ENCODE assay signal across 8 mouse cellular contexts in the genomic region with DNA sequence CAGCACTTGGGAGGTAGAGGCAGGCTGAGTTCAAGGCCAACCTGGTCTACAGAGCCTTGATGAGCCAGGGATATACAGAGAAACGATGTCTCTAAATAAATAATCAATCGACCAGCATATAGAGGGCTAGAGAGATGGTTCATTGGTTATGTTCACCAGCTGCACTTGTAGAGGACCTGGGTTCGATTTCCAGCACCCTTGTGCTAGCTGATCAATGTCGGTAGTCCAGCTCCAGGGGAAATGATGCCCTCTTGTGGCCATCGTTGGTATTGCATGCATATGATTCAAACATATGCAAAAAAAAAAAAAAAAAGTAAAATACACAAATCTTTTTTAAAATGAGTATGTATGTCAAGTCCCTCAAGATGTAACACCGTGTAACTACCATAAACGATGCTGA. TPM values are rescaled to one million over a fixed set of nuclear protein-coding genes. Genes with fewer than 3 reads are reported as not detected.
DNase-seq lines count a peak whose midpoint lies in the region; ATAC-seq and TF ChIP-seq lines count a peak whose summit lies in the region.

No protein-coding gene starts in this region.

- no peaks in the 10 kb centered on the region for H3K9me3 ChIP-seq in kidney, postnatal 0 days (replicated peaks; ENCODE audit: low read length)

- H3K27me3 ChIP-seq in kidney, postnatal 0 days (ENCODE audit: insufficient read depth, low read length): no peaks in the 10 kb centered on the region
- H3K27me3 ChIP-seq in small intestine, adult 2 months (ENCODE audit: control insufficient read depth, insufficient read depth, low read length): no peaks in the 10 kb centered on the region

- H3K36me3 ChIP-seq in kidney, postnatal 0 days (ENCODE audit: insufficient read depth, low read length): no peaks in the 10 kb centered on the region
- no peaks in the 10 kb centered on the region for H3K36me3 ChIP-seq in small intestine, adult 2 months (ENCODE audit: control insufficient read depth, insufficient read depth, low read length)

- no peaks in the 10 kb centered on the region for H3K4me1 ChIP-seq in kidney, postnatal 0 days (replicated peaks; ENCODE audit: insufficient read depth, low read length)
- H3K4me1 ChIP-seq in small intestine, adult 2 months (ENCODE audit: control insufficient read depth, insufficient read depth, insufficient read length, low read length): peaks cover 4% of the 10 kb centered on the region; the same call in 1 of the 2 replicates

- peak; percentile 76 for TF ChIP-seq CTCF in kidney, postnatal 0 days (IDR thresholded peaks at IDR 0.05; ENCODE audit: low read depth)
- peak; percentile 79; the same call in 1 of the 2 replicates for TF ChIP-seq CTCF in small intestine, adult 2 months (IDR thresholded peaks at IDR 0.05; ENCODE audit: extremely low read depth, insufficient read length, insufficient replicate concordance, low read depth, low read length)

- H3K9ac ChIP-seq in kidney, postnatal 0 days (ENCODE audit: low read depth, low read length): no peak overlapping the region

- H3K4me3 ChIP-seq in kidney, postnatal 0 days (replicated peaks; ENCODE audit: low read depth, low read length): peak overlapping the region; percentile 81; the same call in 1 of the 2 replicates
- no peak overlapping the region for H3K4me3 ChIP-seq in small intestine, adult 2 months (ENCODE audit: low read depth, low read length)

- ATAC-seq in kidney, postnatal 0 days (replicated peaks; ENCODE audit: low FRiP score, low read depth): no peak

- DNase-seq in 3T3-L1 (ENCODE audit: low read depth, low spot score): peak; percentile 20
- DNase-seq in CD4-positive, CD25-positive, alpha-beta regulatory T cell, adult 2 months (ENCODE audit: low read depth, low spot score): peak; percentile 85
- peak; percentile 84 for DNase-seq in cerebellum, adult 9-10 months
- DNase-seq in heart, adult 8-10 months (ENCODE audit: low spot score): peak; percentile 44
- DNase-seq in kidney, postnatal 0 days (ENCODE audit: low spot score): no peak
- DNase-seq in lung, postnatal 10 days: peak; percentile 66
- no peak for DNase-seq in MN1 (ENCODE audit: low spot score)

- WGBS in kidney, postnatal 0 days: 23% methylated on average over 7 of the region's 7 CpGs
- 17% methylated on average over 7 of the region's 7 CpGs for WGBS in small intestine, adult 2 months

- no peak overlapping the region for H3K27ac ChIP-seq in kidney, postnatal 0 days
- 0 out of 2 replicates have a peak overlapping the region, but pooled peaks have one; percentile 35 for H3K27ac ChIP-seq in small intestine, adult 2 months (ENCODE audit: insufficient read depth, low read depth, low read length)

- H3K4me2 ChIP-seq in kidney, postnatal 0 days (ENCODE audit: low read length): peak overlapping the region; percentile 82

- no peak for TF ChIP-seq POLR2A in small intestine, adult 2 months (IDR thresholded peaks at IDR 0.05; ENCODE audit: low read depth, low read length)

RNA-seq across cellular contexts. Expression of gene Atp9a, which starts 0.4 kb away (rescaled TPM):
- 10 to 100 TPM; 53.2 to 63.6 (median 56.8) TPM for total RNA-seq in heart, adult 8-10 months (2022)
- 14.2 and 15.0 TPM in 2 replicates for polyA plus RNA-seq in kidney, postnatal 0 days (2015; fragmentation: Nextera tagmentation; extraction: Ambion mirVana)
- polyA plus RNA-seq in small intestine, adult 2 months (2012; rRNA removed): 78.3 and 196 TPM in 2 replicates

RNA-seq across cellular contexts. Expression of gene Sall4, which starts 25.1 kb away (rescaled TPM):
- 1 to 10 TPM; 1.3 to 2.6 (median 2.3) TPM for total RNA-seq in heart, adult 8-10 months (2022)
- polyA plus RNA-seq in kidney, postnatal 0 days (2015; fragmentation: Nextera tagmentation; extraction: Ambion mirVana): not detected in 2 replicates
- 0.08 and 0.13 TPM in 2 replicates for polyA plus RNA-seq in small intestine, adult 2 months (2012; rRNA removed)

Comparison
In these comparisons a context has a peak if more than half of its experiments do, and no peak if none do; other contexts are left out.
1. DNase-seq: peak in 3T3-L1 (single experiment), CD4-positive, CD25-positive, alpha-beta regulatory T cell, adult 2 months (single experiment), cerebellum, adult 9-10 months (single experiment), heart, adult 8-10 months (single experiment) and lung, postnatal 10 days (single experiment); none in kidney, postnatal 0 days (single experiment) and MN1 (single experiment).